Mouse (Mus musculus) bone marrow, adult 2 months (tissue): ENCODE measurements around the gene Akap6.

ENCODE experiments used
- CTCF ChIP-seq: fragments of 200-500 bp; IDR thresholded peaks from 2 replicates; pipeline ENCODE4 v1.5.1; 2011; ENCODE audit warnings: low read length, control low read depth; ENCODE audit not compliant: control insufficient read depth, insufficient read depth
- POLR2A ChIP-seq: fragments of 200-500 bp; IDR thresholded peaks from 2 replicates; pipeline ENCODE4 v1.6.1; 2011; ENCODE audit warnings: low read depth, mild to moderate bottlenecking, control low read depth, low read length, borderline replicate concordance; ENCODE audit not compliant: control insufficient read depth

DNA sequence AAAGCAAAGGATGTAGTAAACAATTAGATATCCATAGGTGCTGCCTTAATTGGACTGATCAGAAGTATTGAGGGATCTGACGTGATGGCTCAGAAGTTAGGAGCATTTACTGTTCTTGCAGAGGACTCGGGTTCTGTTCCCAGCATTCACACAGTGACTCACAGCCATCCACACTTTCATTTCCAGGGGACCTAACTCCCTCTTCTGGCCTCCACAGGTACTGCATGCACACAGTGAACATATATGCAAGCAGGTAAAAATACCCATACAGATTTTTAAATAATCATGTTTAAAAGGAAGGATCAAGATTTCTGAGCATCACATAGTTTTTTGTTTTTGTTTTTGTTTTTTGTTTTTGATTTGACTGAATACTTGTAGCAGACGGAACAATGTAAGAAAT, 235.8 kb downstream of the Akap6 start:
- no peak for TF ChIP-seq POLR2A
- TF ChIP-seq CTCF, result no peak
